Mouse (Mus musculus) midbrain, embryonic 13.5 days (tissue): ENCODE measurements around the gene Shisa4. TPM values are rescaled to one million over a fixed set of nuclear protein-coding genes. Genes with fewer than 3 reads are reported as not detected.
A peak's percentile ranks its signal among the peaks of the same experiment; 100 is the strongest.
"Not testable (repeated sequence)": the region's sequence is repeated elsewhere in the genome, so short reads cannot be mapped to it uniquely, and the experiment has no call there.

Experiments used
- ATAC-seq: fragments of 200-750 bp; cut with Nextera tagmentation; 2 replicates; pipeline ENCODE4 v1.8.0; 2017; ENCODE audit warnings: mild to moderate bottlenecking, moderate TSS enrichment, moderate library complexity
- H3K27ac ChIP-seq: fragments of 300-500 bp; sonication (generic); 2 replicates; pipeline ENCODE4 v1.5.1; 2015; ENCODE audit warnings: inconsistent platforms, mild to moderate bottlenecking, moderate library complexity
- H3K27me3 ChIP-seq: fragments of 300-500 bp; sonication (generic); 2 replicates; pipeline ENCODE4 v1.6.1; 2015; ENCODE audit warnings: mild to moderate bottlenecking, inconsistent platforms
- H3K36me3 ChIP-seq: fragments of 300-500 bp; sonication (generic); 2 replicates; pipeline ENCODE4 v1.6.1; 2015; ENCODE audit warnings: mild to moderate bottlenecking, inconsistent platforms
- H3K4me1 ChIP-seq: fragments of 300-500 bp; sonication (generic); replicated peaks from 2 replicates; pipeline ENCODE4 v1.6.1; 2015; ENCODE audit warnings: inconsistent platforms
- H3K4me2 ChIP-seq: fragments of 300-500 bp; sonication (generic); replicated peaks from 2 replicates; pipeline ENCODE4 v1.6.1; 2015; ENCODE audit warnings: moderate library complexity, mild to moderate bottlenecking, inconsistent platforms
- H3K4me3 ChIP-seq: fragments of 300-500 bp; sonication (generic); replicated peaks from 2 replicates; pipeline ENCODE4 v1.5.1; 2015; ENCODE audit warnings: mild to moderate bottlenecking, inconsistent platforms
- H3K9ac ChIP-seq: fragments of 300-500 bp; sonication (generic); replicated peaks from 2 replicates; pipeline ENCODE4 v1.6.1; 2015; ENCODE audit warnings: mild to moderate bottlenecking, inconsistent platforms
- H3K9me3 ChIP-seq: fragments of 300-500 bp; sonication (generic); 2 replicates; pipeline ENCODE4 v1.6.1; 2016; ENCODE audit warnings: mild to moderate bottlenecking, inconsistent platforms
- WGBS: fragments of 180-500 bp; shearing (Covaris S2); methylation state at CpG from one replicate; pipeline ENCODE4 v1.1.7; 2015; 5-methylcytosine and 5-hydroxymethylcytosine counted together
- polyA plus RNA-seq: library from polyadenylated mRNA; unstranded; fragments of >200 nt; fragmentation: Nextera tagmentation; extraction: Ambion mirVana; gene quantifications from 2 replicates; pipeline ENCODE4 v1.2.1, GENCODE M21; 2015

Gene Shisa4
- 83.7 and 84.8 TPM in 2 replicates for polyA plus RNA-seq

- 3% methylated on average over 38 of the region's 38 CpGs for WGBS
Measured at GRCm38 (mm10) chr1:135374868-135375581, at the start of gene Shisa4. Gene Shisa4 (minus strand): TSS chr1:135375237.

DNA sequence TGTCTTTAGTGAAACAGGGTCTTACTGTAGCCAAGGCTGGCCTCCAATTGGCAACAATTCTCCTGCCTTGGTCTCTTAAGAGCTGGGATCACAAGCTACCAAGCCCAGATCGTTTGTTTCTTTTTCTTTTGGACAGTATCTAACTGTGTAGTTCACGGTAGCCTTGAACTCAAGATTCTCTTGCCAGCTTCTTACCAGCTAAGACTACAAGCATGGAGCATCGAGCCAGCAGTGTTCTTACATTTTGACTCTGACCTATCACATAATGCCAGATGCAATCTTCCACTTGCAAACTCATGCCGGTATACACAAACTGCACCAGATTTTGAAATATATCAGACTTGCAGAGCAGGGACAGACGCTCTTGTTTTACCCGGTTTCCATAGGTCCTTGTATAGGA lies 47.7 kb upstream of the Shisa4 start:
- no peak overlapping the region for H3K4me2 ChIP-seq
- H3K4me1 ChIP-seq: peaks cover 17% of the 10 kb centered on the region
- H3K36me3 ChIP-seq: peaks cover 64% of the 10 kb centered on the region
- no peak overlapping the region for H3K27ac ChIP-seq
- H3K9ac ChIP-seq: no peak overlapping the region
- no peaks in the 10 kb centered on the region for H3K9me3 ChIP-seq
- no peak overlapping the region for H3K4me3 ChIP-seq
- ATAC-seq: no peak
- H3K27me3 ChIP-seq: no peaks in the 10 kb centered on the region
- 94% methylated on average over 6 of the region's 6 CpGs for WGBS

More at GRCm38 (mm10) chr1:135374868-135375581, at the start of gene Shisa4:
- Histone ChIP-seq H3K9me3 (no peaks in the 10 kb centered on the region), H3K4me2 (peak within 1 kb of the TSS; percentile 86), H3K27me3 (no peaks in the 10 kb centered on the region), H3K36me3 (no peaks in the 10 kb centered on the region), H3K9ac (peak within 1 kb of the TSS; percentile 92), H3K27ac (peak within 1 kb of the TSS; percentile 77), H3K4me3 (peak within 1 kb of the TSS; percentile 76), H3K4me1 (peaks cover 43% of the 10 kb centered on the region)
- peak; percentile 92 for ATAC-seq

GRCm38 (mm10) chr1:135413996-135414395 lies 39.0 kb upstream of the Shisa4 start:
- H3K27me3 ChIP-seq: no peaks in the 10 kb centered on the region
- ATAC-seq: no peak
- H3K4me2 ChIP-seq: no peak overlapping the region
- no peaks in the 10 kb centered on the region for H3K4me1 ChIP-seq
- no peaks in the 10 kb centered on the region for H3K9me3 ChIP-seq
- H3K36me3 ChIP-seq: peaks cover 88% of the 10 kb centered on the region
- no peak overlapping the region for H3K4me3 ChIP-seq
- H3K9ac ChIP-seq: no peak overlapping the region
- no peak overlapping the region for H3K27ac ChIP-seq

- H3K4me2 ChIP-seq: no peak overlapping the region
- 93% methylated on average over 4 of the region's 4 CpGs for WGBS
Measured at GRCm38 (mm10) chr1:135412130-135412529, 37.1 kb upstream of the Shisa4 start.

GRCm38 (mm10) chr1:135410967-135411366 lies 35.9 kb upstream of the Shisa4 start:
- no peak for ATAC-seq
- no peaks in the 10 kb centered on the region for H3K27me3 ChIP-seq
- H3K27ac ChIP-seq: no peak overlapping the region
- H3K4me2 ChIP-seq: no peak overlapping the region
- H3K9ac ChIP-seq: no peak overlapping the region
- H3K9me3 ChIP-seq: no peaks in the 10 kb centered on the region
- H3K36me3 ChIP-seq: peaks cover 85% of the 10 kb centered on the region
- whole genome bisulfite sequencing: 80% methylated on average over 2 of the region's 2 CpGs
- no peaks in the 10 kb centered on the region for H3K4me1 ChIP-seq
- no peak overlapping the region for H3K4me3 ChIP-seq

More at GRCm38 (mm10) chr1:135412130-135412529, 37.1 kb upstream of the Shisa4 start:
- Histone ChIP-seq H3K27me3 (no peaks in the 10 kb centered on the region), H3K36me3 (peaks cover 87% of the 10 kb centered on the region), H3K27ac (no peak overlapping the region), H3K4me3 (no peak overlapping the region), H3K4me1 (no peaks in the 10 kb centered on the region), H3K9ac (no peak overlapping the region), H3K9me3 (no peaks in the 10 kb centered on the region)
- ATAC-seq: no peak

- ATAC-seq: no peak
- Histone ChIP-seq H3K4me1 (no peaks in the 10 kb centered on the region), H3K36me3 (peaks cover 86% of the 10 kb centered on the region), H3K9ac (no peak overlapping the region), H3K4me2 (no peak overlapping the region), H3K4me3 (no peak overlapping the region), H3K27me3 (no peaks in the 10 kb centered on the region), H3K9me3 (no peaks in the 10 kb centered on the region), H3K27ac (no peak overlapping the region)
- WGBS: 97% methylated on average over 4 of the region's 4 CpGs
Measured at GRCm38 (mm10) chr1:135408973-135409372, 33.9 kb upstream of the Shisa4 start.

DNA sequence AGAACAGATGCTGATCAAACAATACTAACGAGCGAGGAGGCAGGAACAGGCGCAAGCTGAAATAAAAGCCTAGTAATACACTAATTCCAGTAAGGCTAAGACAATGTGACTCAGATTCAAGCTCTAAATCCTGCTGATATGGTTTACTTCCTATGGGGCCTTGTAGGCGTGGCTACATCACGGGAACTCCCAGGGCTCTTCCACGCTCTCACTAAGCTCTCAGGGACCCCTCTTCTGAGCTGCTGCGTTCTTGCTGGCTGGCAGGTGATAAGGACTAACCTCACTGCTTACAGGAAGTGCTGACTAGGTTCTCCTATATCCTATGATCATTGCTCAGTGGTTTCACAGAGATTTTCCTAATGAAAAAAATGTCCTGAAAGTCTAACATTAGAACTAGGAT lies 30.3 kb upstream of the Shisa4 start:
- no peak overlapping the region for H3K27ac ChIP-seq
- no peak for ATAC-seq
- 87% methylated on average over 7 of the region's 7 CpGs for WGBS

DNA sequence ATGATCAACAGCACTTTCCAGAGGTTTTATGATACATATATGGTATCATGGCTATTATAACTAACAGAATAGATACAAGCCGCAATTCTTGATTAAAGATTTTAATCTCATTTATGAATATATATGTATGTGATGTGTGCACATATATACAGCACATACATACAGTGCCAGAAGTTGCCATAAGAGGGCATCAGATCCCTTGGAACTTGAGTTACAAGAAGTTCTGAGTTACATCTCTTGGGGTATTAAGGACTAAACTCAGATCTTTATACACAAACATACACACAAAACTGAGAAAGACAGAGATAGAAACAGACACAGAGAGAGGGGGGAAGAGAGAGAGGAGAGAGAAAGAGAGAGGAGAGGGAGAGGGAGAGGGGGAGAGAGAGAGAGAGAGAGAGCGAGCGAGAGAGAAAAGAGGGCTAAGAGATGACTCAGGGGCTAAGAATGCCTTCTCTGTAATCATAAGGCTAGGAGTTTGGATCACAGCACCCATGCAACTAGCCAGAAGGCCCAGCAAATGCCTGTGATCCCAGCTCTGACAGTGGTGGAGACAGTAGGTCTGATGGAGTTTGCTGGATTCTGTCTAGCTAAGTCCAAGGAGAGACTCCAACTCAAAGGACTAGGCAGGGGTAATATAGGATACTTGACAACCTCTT lies 26.5 kb upstream of the Shisa4 start:
- Histone ChIP-seq H3K36me3 (peaks cover 87% of the 10 kb centered on the region), H3K4me1 (no peaks in the 10 kb centered on the region), H3K4me3 (no peak overlapping the region), H3K9me3 (no peaks in the 10 kb centered on the region), H3K9ac (no peak overlapping the region), H3K27me3 (no peaks in the 10 kb centered on the region), H3K27ac (no peak overlapping the region), H3K4me2 (no peak overlapping the region)
- no peak for ATAC-seq
- WGBS: 87% methylated on average over 3 of the region's 3 CpGs

More for the DNA sequence above, 30.3 kb upstream of the Shisa4 start:
- H3K4me3 ChIP-seq: no peak overlapping the region
- no peaks in the 10 kb centered on the region for H3K4me1 ChIP-seq
- no peak overlapping the region for H3K4me2 ChIP-seq
- 0 out of 2 replicates have a peak overlapping the region, but pooled peaks have one; percentile 1 for H3K9ac ChIP-seq
- peaks cover 91% of the 10 kb centered on the region for H3K36me3 ChIP-seq
- H3K9me3 ChIP-seq: no peaks in the 10 kb centered on the region
- H3K27me3 ChIP-seq: no peaks in the 10 kb centered on the region

DNA sequence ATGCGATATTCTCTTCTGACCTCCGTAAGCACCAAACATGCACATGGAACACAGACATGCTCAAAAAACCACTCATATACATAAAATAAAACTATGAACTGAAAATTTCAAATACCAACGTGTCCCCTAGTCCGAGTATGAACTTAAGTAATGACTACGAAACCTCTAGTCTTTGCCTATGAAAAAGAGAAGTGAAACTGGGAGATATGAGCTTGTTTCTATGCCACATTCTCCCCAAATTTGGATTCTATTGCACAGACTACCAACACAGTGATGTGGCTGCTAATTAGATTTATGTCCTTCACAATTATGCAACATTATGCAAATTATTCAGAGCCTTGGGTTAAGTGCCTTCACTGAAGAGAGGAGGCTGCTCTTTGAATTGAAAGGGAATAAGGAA lies 24.4 kb upstream of the Shisa4 start:
- no peak overlapping the region for H3K4me3 ChIP-seq
- no peak overlapping the region for H3K4me2 ChIP-seq
- WGBS: 99% methylated on average over 5 of the region's 5 CpGs
- H3K9me3 ChIP-seq: no peaks in the 10 kb centered on the region
- no peaks in the 10 kb centered on the region for H3K4me1 ChIP-seq
- no peak overlapping the region for H3K27ac ChIP-seq
- H3K27me3 ChIP-seq: no peaks in the 10 kb centered on the region
- H3K36me3 ChIP-seq: peaks cover 83% of the 10 kb centered on the region
- no peak for ATAC-seq
- H3K9ac ChIP-seq: no peak overlapping the region

GRCm38 (mm10) chr1:135385161-135385560 lies 10.1 kb upstream of the Shisa4 start:
- Histone ChIP-seq H3K9ac (no peak overlapping the region), H3K9me3 (no peaks in the 10 kb centered on the region), H3K4me1 (no peaks in the 10 kb centered on the region), H3K27me3 (no peaks in the 10 kb centered on the region), H3K27ac (no peak overlapping the region), H3K36me3 (peaks cover 84% of the 10 kb centered on the region), H3K4me3 (no peak overlapping the region), H3K4me2 (no peak overlapping the region)
- no peak for ATAC-seq
- 92% methylated on average over 9 of the region's 9 CpGs for WGBS

DNA sequence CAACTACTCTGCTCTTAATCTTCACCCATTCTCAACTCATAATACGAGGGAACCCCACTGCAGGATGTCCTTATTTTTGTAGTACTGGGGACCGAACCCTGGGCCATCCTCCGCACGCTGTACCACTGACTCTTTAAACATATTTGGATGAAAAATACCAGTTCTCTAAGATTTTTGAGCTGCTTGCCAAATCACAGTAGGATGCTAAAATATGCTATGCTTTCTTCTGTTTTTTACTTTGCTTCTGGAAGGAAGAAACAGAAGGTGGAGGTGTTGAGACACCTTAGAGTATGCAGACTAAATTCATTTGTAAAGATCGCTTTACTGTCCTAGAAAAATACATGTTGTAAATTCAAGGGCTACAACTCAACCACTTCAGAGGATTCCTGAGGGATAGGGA lies 9.1 kb upstream of the Shisa4 start:
- peaks cover 75% of the 10 kb centered on the region for H3K36me3 ChIP-seq
- no peaks in the 10 kb centered on the region for H3K4me1 ChIP-seq
- 97% methylated on average over 5 of the region's 5 CpGs for WGBS
- no peaks in the 10 kb centered on the region for H3K9me3 ChIP-seq
- H3K9ac ChIP-seq: no peak overlapping the region
- no peak overlapping the region for H3K4me2 ChIP-seq
- H3K4me3 ChIP-seq: no peak overlapping the region
- no peak for ATAC-seq
- H3K27ac ChIP-seq: no peak overlapping the region
- H3K27me3 ChIP-seq: no peaks in the 10 kb centered on the region

- not testable (repeated sequence) for H3K27me3 ChIP-seq, H3K27ac ChIP-seq, H3K4me2 ChIP-seq, H3K9ac ChIP-seq, ATAC-seq, H3K4me1 ChIP-seq, H3K9me3 ChIP-seq, H3K4me3 ChIP-seq
- H3K36me3 ChIP-seq: peaks cover 49% of the 10 kb centered on the region
- WGBS: 67% methylated on average over 6 of the region's 6 CpGs
Measured at GRCm38 (mm10) chr1:135381560-135381959, 6.5 kb upstream of the Shisa4 start.
